24 mouse cellular contexts compared by ENCODE assay signal in the genomic region with DNA sequence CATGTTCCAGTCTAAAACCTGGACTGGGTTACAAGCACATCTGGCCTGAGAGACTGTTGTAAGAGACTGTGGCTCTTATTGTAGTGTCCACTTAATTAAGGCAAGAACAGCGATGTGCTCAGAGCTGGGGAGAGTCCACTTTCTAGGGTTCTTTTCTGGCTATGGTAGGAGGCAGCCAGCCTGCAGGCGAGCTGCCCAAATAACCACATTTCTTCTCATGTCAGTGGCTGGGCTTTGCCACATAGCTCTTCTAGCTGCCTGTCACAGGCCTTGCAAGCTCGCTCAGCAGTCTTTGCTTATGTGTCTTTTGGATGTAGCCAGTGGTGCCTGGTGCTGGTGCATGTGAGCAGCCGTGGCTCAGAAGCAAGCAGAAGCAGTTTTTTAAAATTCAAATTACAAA.
DNase-seq lines count a peak whose midpoint lies in the region; ATAC-seq and TF ChIP-seq lines count a peak whose summit lies in the region.
"Had no signal": no experiment of that assay in that cellular context is flagged by ENCODE, and none has a peak within 500 bp of the region (broad histone marks: within the 10 kb centered on the region; RNA-seq: fewer than 3 reads in every experiment).

No protein-coding gene starts in this region.

- H3K27me3 ChIP-seq in forebrain, embryonic 13.5 days: peaks cover 7% of the 10 kb centered on the region; the same call in 1 of the 2 replicates
- H3K27me3 ChIP-seq in forebrain, postnatal 0 days (ENCODE audit: insufficient read depth, low read length): no peaks in the 10 kb centered on the region
- H3K27me3 ChIP-seq: CH12.LX; embryonic facial prominence, embryonic 15.5 days; heart, embryonic 15.5 days; hindbrain, embryonic 15.5 days had no signal

- no peak overlapping the region for H3K9ac ChIP-seq in forebrain, embryonic 13.5 days
- no peak overlapping the region for H3K9ac ChIP-seq in forebrain, postnatal 0 days
- H3K9ac ChIP-seq: embryonic facial prominence, embryonic 15.5 days; heart, embryonic 15.5 days; hindbrain, embryonic 15.5 days had no signal

- H3K27ac ChIP-seq in forebrain, embryonic 13.5 days: 0 out of 2 replicates have a peak overlapping the region, but pooled peaks have one; percentile 8
- H3K27ac ChIP-seq in forebrain, postnatal 0 days (ENCODE audit: low read depth, low read length): no peak overlapping the region
- H3K27ac ChIP-seq: embryonic facial prominence, embryonic 15.5 days; forebrain, embryonic 10.5 days; heart, adult 2 months; heart, embryonic 15.5 days; hindbrain, embryonic 15.5 days had no signal

- H3K4me1 ChIP-seq in forebrain, embryonic 13.5 days: peaks cover 41% of the 10 kb centered on the region
- H3K4me1 ChIP-seq in forebrain, postnatal 0 days (ENCODE audit: insufficient read depth): no peaks in the 10 kb centered on the region

- no peak for TF ChIP-seq CTCF in forebrain, postnatal 0 days (IDR thresholded peaks at IDR 0.05; ENCODE audit: low read depth)
- no peak for TF ChIP-seq CTCF in brain, embryonic 14.5 days (IDR thresholded peaks at IDR 0.05; ENCODE audit: borderline replicate concordance, extremely low read depth, insufficient read depth, insufficient read length)

- DNase-seq in forebrain, postnatal 0 days: no peak
- DNase-seq in gastrocnemius, postnatal 25 days: peak; percentile 58
- DNase-seq in gastrocnemius, adult 18-20 months (ENCODE audit: low spot score): no peak
- peak; percentile 47 for DNase-seq in 3T3-L1 (ENCODE audit: low read depth, low spot score)
- DNase-seq in brain, embryonic 14.5 days (ENCODE audit: low read depth): peak; percentile 72
- DNase-seq in layer of hippocampus, postnatal 10 days (ENCODE audit: low spot score in 2 of 2): no peak
- DNase-seq in right cerebral cortex, postnatal 25 days: no peak
- DNase-seq: adrenal gland, postnatal 25 days; cerebellum, adult 11 months; cerebellum, adult 8-10 months; cerebellum, postnatal 14 days; embryo, embryonic 11 days; heart, adult 2 months; kidney, adult 8-10 months had no signal

- TF ChIP-seq POLR2A in brain, embryonic 14.5 days (IDR thresholded peaks at IDR 0.05; ENCODE audit: borderline replicate concordance, extremely low read depth, insufficient read depth, insufficient read length, poor library complexity, severe bottlenecking): no peak

- no peak overlapping the region for H3K4me2 ChIP-seq in forebrain, embryonic 13.5 days
- no peak overlapping the region for H3K4me2 ChIP-seq in forebrain, postnatal 0 days (ENCODE audit: low read depth)
- H3K4me2 ChIP-seq: embryonic facial prominence, embryonic 15.5 days; heart, embryonic 11.5 days; heart, embryonic 15.5 days; hindbrain, embryonic 15.5 days had no signal

- no peak overlapping the region for H3K4me3 ChIP-seq in forebrain, embryonic 13.5 days
- H3K4me3 ChIP-seq in forebrain, postnatal 0 days (ENCODE audit: low read depth, low read length): no peak overlapping the region
- H3K4me3 ChIP-seq: embryonic facial prominence, embryonic 15.5 days; erythroblast, embryonic 14.5 days; forebrain, embryonic 10.5 days; heart, adult 2 months; heart, embryonic 15.5 days; hindbrain, embryonic 15.5 days had no signal

- no peaks in the 10 kb centered on the region for H3K9me3 ChIP-seq in forebrain, embryonic 13.5 days (replicated peaks)
- H3K9me3 ChIP-seq in forebrain, postnatal 0 days (ENCODE audit: low read length): no peaks in the 10 kb centered on the region
- H3K9me3 ChIP-seq: embryonic facial prominence, embryonic 15.5 days; forebrain, embryonic 10.5 days; heart, embryonic 15.5 days; hindbrain, embryonic 15.5 days had no signal

- WGBS in forebrain, embryonic 13.5 days: 46% methylated on average over 4 of the region's 4 CpGs
- 24% methylated on average over 4 of the region's 4 CpGs for WGBS in forebrain, postnatal 0 days

- 0 out of 2 replicates have a peak, but pooled peaks have one; percentile 19 for ATAC-seq in forebrain, embryonic 13.5 days
- ATAC-seq in forebrain, postnatal 0 days: no peak
- ATAC-seq: inflammation-experienced regulatory T-cells, adult 6 months; intestine, postnatal 0 days had no signal

- H3K36me3 ChIP-seq in forebrain, embryonic 13.5 days (ENCODE audit: poor library complexity, severe bottlenecking): no peaks in the 10 kb centered on the region
- no peaks in the 10 kb centered on the region for H3K36me3 ChIP-seq in forebrain, postnatal 0 days (ENCODE audit: insufficient read depth)
- H3K36me3 ChIP-seq: embryonic facial prominence, embryonic 15.5 days; forebrain, embryonic 10.5 days; heart, embryonic 15.5 days; hindbrain, embryonic 15.5 days had no signal

Comparison
In these comparisons a context has a peak if more than half of its experiments do, and no peak if none do; other contexts are left out.
1. DNase-seq: peak in gastrocnemius, postnatal 25 days (single experiment), 3T3-L1 (single experiment) and brain, embryonic 14.5 days (single experiment); none in forebrain, postnatal 0 days (single experiment), gastrocnemius, adult 18-20 months (single experiment), layer of hippocampus, postnatal 10 days (0 of 2) and right cerebral cortex, postnatal 25 days (single experiment).